Mouse (Mus musculus) G1E (cell line): ENCODE results near the gene Camta1. TPM values are rescaled to one million over a fixed set of nuclear protein-coding genes. Genes with fewer than 3 reads are reported as not detected.

Source experiments
- ATAC-seq: 2 replicates; pipeline ENCODE4 v1.8.0; 2016; ENCODE audit warnings: mild to moderate bottlenecking; ENCODE audit not compliant: insufficient number of reproducible peaks, poor library complexity, low FRiP score, severe bottlenecking; ENCODE audit errors: extremely low read depth
- DNase-seq: peaks from one replicate; pipeline ENCODE4 v3.0.0; 2012; ENCODE audit warnings: low spot score
- H3K27me3 ChIP-seq: 2 replicates; pipeline ENCODE4 v1.6.1; 2012; ENCODE audit warnings: mild to moderate bottlenecking, low read length, inconsistent platforms; ENCODE audit not compliant: insufficient read depth
- H3K36me3 ChIP-seq: replicated peaks from 2 replicates; pipeline ENCODE3; 2012; ENCODE audit warnings: mild to moderate bottlenecking, inconsistent platforms
- H3K4me1 ChIP-seq: 2 replicates; pipeline ENCODE4 v1.6.1; 2012; ENCODE audit warnings: low read depth, low read length, inconsistent platforms, mixed read lengths; ENCODE audit not compliant: insufficient read depth
- H3K4me3 ChIP-seq: 2 replicates; pipeline ENCODE4 v1.5.1; 2012; ENCODE audit warnings: low read depth, mild to moderate bottlenecking, inconsistent platforms, low read length, moderate library complexity, mixed read lengths
- H3K9me3 ChIP-seq: replicated peaks from 2 replicates; pipeline ENCODE4 v1.6.1; 2012; ENCODE audit warnings: inconsistent platforms
- CTCF ChIP-seq: IDR thresholded peaks from 2 replicates; pipeline ENCODE4 v1.5.1; 2012; ENCODE audit warnings: low read depth, low read length, inconsistent platforms, mixed read lengths
- GATA1 ChIP-seq: IDR thresholded peaks from 2 replicates; pipeline ENCODE4 v1.6.1; 2012; ENCODE audit warnings: borderline replicate concordance, low read length, inconsistent platforms, mixed read lengths
- GATA2 ChIP-seq: IDR thresholded peaks from 2 replicates; pipeline ENCODE4 v1.6.1; 2012; ENCODE audit warnings: low read depth, low read length, inconsistent platforms, borderline replicate concordance
- POLR2AphosphoS5 ChIP-seq: IDR thresholded peaks from 2 replicates; pipeline ENCODE4 v1.6.1; 2012; ENCODE audit warnings: low read depth, low read length, inconsistent platforms; ENCODE audit not compliant: insufficient replicate concordance
- TAL1 ChIP-seq: conservative IDR thresholded peaks from 2 replicates; pipeline ENCODE4 v1.6.1; 2012; ENCODE audit warnings: low read depth, low read length, inconsistent platforms, mixed read lengths
- polyA plus RNA-seq: library from polyadenylated mRNA; stranded (reverse); fragments of >175 nt; gene quantifications from 2 replicates; pipeline ENCODE4 v1.2.3, GENCODE M21; 2012
- total RNA-seq, 2 experiments: library from RNA; stranded (forward) in 1 of 2; stranded (reverse) in 1 of 2; fragments of 200-1000 nt in 1 of 2; fragments of >200 nt in 1 of 2; fragmentation: Nextera tagmentation in 1 of 2; gene quantifications; 2 replicates each; pipeline ENCODE4 v1.2.3; 2014 to 2017

The Camta1 gene
- total and polyA plus RNA-seq, 3 experiments: 10.8 to 113 (median 25.7) TPM

DNA sequence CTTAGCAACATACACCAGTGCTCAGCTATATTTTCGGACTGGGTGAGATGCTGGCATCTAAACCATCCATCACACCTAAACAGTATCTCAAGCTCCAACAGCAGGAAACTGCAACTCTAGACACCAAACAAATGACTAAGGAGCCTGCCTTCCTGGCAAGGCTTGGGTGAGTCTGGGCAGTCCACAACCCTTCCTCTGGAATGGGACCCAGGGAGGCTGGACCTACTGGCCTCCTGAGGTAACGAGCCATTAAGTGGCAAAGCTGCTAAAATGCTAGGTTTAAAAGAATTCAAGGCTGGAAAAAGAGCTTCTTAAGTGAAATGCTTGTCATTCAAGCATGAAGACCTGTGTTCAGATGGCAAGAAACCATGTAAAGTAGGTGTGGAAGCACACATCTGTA, 63.0 kb downstream of the Camta1 start:
- TF ChIP-seq POLR2AphosphoS5 (no peak), TAL1 (no peak)
- Histone ChIP-seq H3K9me3 (no peaks in the 10 kb centered on the region), H3K4me3 (no peak overlapping the region), H3K4me1 (no peaks in the 10 kb centered on the region), H3K27me3 (no peaks in the 10 kb centered on the region), H3K36me3 (peaks cover 14% of the 10 kb centered on the region)
- no peak for ATAC-seq
- DNase-seq: no peak

GRCm38 (mm10) chr4:151793694-151794093, 68.0 kb downstream of the Camta1 start:
- no peaks in the 10 kb centered on the region for H3K27me3 ChIP-seq
- peaks cover 37% of the 10 kb centered on the region for H3K36me3 ChIP-seq
- DNase-seq (no peak), ATAC-seq (no peak)
- H3K9me3 ChIP-seq: no peaks in the 10 kb centered on the region
- no peaks in the 10 kb centered on the region for H3K4me1 ChIP-seq
- no peak overlapping the region for H3K4me3 ChIP-seq
- TF ChIP-seq CTCF: no peak
- no peak for TF ChIP-seq TAL1
- TF ChIP-seq GATA1: no peak
- no peak for TF ChIP-seq POLR2AphosphoS5

- H3K4me1 ChIP-seq: no peaks in the 10 kb centered on the region
- no peaks in the 10 kb centered on the region for H3K27me3 ChIP-seq
- H3K4me3 ChIP-seq: no peak overlapping the region
- DNase-seq (no peak), ATAC-seq (no peak)
- no peaks in the 10 kb centered on the region for H3K9me3 ChIP-seq
- TF ChIP-seq GATA2 (no peak), TAL1 (no peak), CTCF (no peak), GATA1 (no peak), POLR2AphosphoS5 (no peak)
- peaks cover 81% of the 10 kb centered on the region for H3K36me3 ChIP-seq
Measured at GRCm38 (mm10) chr4:151786946-151787705, 74.5 kb downstream of the Camta1 start.

- peaks cover 79% of the 10 kb centered on the region for H3K36me3 ChIP-seq
Measured at GRCm38 (mm10) chr4:151780511-151780910, 81.2 kb downstream of the Camta1 start.

DNA sequence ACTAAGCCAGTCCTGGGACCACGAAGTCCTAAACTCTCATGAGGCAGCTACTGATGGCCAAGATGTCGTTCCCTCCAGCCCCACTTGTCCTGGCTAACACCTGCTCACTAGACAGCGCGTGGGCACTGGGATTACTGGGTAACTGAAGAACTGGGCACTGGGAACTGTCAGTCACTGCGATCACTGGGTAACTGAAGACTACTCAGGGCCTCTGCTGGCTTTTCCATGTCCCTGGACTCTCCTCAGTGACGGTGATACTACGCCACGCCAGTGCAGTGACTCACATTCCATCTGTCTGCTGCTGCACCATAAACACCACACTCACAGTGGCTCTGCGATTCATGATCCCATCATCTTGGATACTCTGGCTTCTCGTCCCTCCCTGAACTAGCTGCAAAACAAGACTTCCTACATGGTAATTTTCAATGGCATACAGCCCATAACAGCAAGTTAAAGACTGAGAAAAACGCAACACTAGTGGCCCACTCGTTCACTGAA, 81.7 kb downstream of the Camta1 start:
- H3K27me3 ChIP-seq: no peaks in the 10 kb centered on the region
- TF ChIP-seq TAL1 (no peak), POLR2AphosphoS5 (no peak), GATA2 (no peak)
- DNase-seq (no peak), ATAC-seq (no peak)
- H3K9me3 ChIP-seq: no peaks in the 10 kb centered on the region
- H3K4me3 ChIP-seq: no peak overlapping the region
- H3K36me3 ChIP-seq: peaks cover 79% of the 10 kb centered on the region
- no peaks in the 10 kb centered on the region for H3K4me1 ChIP-seq

More at GRCm38 (mm10) chr4:151780511-151780910, 81.2 kb downstream of the Camta1 start:
- H3K27me3 ChIP-seq: no peaks in the 10 kb centered on the region
- H3K4me1 ChIP-seq: no peaks in the 10 kb centered on the region
- DNase-seq: no peak
- H3K4me3 ChIP-seq: no peak overlapping the region
- ATAC-seq: no peak
- H3K9me3 ChIP-seq: no peaks in the 10 kb centered on the region
- TF ChIP-seq TAL1 (no peak), POLR2AphosphoS5 (no peak), CTCF (no peak), GATA2 (no peak), GATA1 (no peak)

GRCm38 (mm10) chr4:151778511-151778910, 83.2 kb downstream of the Camta1 start:
- DNase-seq (no peak), ATAC-seq (no peak)
- H3K4me3 ChIP-seq: no peak overlapping the region
- no peaks in the 10 kb centered on the region for H3K27me3 ChIP-seq
- no peak for TF ChIP-seq GATA1
- TF ChIP-seq CTCF: no peak
- TF ChIP-seq POLR2AphosphoS5: no peak
- no peak for TF ChIP-seq TAL1
- no peak for TF ChIP-seq GATA2
- H3K9me3 ChIP-seq: no peaks in the 10 kb centered on the region
- peaks cover 71% of the 10 kb centered on the region for H3K36me3 ChIP-seq
- H3K4me1 ChIP-seq: no peaks in the 10 kb centered on the region

DNA sequence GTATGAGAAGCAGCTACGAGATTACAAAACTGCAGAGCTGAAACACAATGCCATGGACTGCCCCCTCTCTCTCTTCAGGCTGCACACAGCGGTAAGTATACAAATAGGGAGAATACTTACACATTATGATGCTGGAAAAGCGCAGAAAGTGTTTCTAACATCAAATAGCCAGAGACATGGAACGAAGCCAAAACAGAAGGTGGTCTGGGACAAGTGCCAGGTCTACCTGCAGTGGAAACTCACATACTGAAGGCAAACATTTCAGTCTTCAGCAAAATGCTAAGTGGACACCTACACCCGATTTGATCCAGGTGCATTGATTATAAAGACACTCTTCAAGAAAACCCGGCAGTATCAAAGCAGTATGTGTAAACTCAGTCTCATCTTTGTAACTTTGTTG, 84.2 kb downstream of the Camta1 start:
- ATAC-seq (no peak), DNase-seq (no peak)
- Histone ChIP-seq H3K4me1 (no peaks in the 10 kb centered on the region), H3K27me3 (no peaks in the 10 kb centered on the region), H3K36me3 (peaks cover 69% of the 10 kb centered on the region), H3K4me3 (no peak overlapping the region), H3K9me3 (no peaks in the 10 kb centered on the region)
- TF ChIP-seq POLR2AphosphoS5: no peak
